Mouse (Mus musculus): ENCODE measurements at regions not wholly inside any gene's neighbourhood (a gene's known extent, or its start where the extent isn't known, plus 50 kb on each side); places are given as distances from the start of the nearest gene placed in this dataset.

DNA sequence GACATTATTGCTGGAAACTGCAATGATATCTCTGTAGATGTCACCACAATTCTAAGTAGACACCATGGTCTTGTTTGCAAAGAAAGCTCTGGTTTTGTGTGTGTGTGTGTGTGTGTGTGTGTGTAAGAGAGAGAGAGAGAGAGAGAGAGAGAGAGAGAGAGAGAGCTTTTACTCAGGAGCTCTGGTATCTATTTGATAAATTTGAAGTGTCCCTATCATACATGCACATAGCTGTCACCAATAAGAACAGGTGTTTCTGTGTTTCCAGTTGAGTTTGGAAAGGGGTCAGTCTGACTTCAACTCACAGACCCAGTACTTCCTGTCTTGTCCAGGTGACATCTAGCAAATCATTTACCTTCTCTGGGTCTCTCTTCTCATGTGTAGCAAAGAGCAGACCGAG lies 169.7 kb upstream of the Serpine2 start:
- WGBS (ENCODE audit: insufficient replicate concordance), result 74% methylated on average over 1 of the region's 1 CpGs
- Histone ChIP-seq H3K27ac (replicated peaks) (peak overlapping the region; percentile 91), H3K27me3 (no peaks in the 10 kb centered on the region), H3K4me3 (replicated peaks) (peak overlapping the region; percentile 38), H3K9me3 (replicated peaks) (no peaks in the 10 kb centered on the region), H3K9ac (peak overlapping the region; percentile 24; the same call in 1 of the 2 replicates), H3K4me1 (replicated peaks) (peaks cover 52% of the 10 kb centered on the region), H3K36me3 (replicated peaks) (no peaks in the 10 kb centered on the region), H3K4me2 (peak overlapping the region; percentile 66)
- ATAC-seq (ENCODE audit: insufficient read depth), result peak; percentile 78

DNA sequence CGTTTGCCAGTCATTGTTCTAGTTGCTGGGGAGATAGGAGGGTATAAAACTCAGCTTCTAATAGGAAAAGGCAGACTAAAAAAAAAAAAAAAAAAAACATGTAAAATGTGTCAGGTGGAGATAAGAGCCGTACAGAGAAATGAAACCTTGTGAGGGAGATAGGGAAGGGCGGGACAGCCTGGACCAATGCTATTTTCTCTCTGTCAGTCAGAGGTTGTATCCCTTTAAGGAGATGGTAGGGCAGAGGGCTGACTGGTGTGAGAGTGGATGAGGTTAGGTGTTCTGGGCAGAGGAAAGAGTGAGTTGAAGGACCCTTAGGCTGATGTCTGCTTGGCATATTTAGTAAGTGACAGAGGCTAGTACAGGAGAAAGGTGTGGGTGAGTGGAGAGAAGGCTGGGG lies 169.2 kb upstream of the Serpine2 start:
- Histone ChIP-seq H3K9ac (0 out of 2 replicates have a peak overlapping the region, but pooled peaks have one; percentile 24), H3K36me3 (replicated peaks) (no peaks in the 10 kb centered on the region), H3K27ac (replicated peaks) (peak overlapping the region; percentile 91), H3K4me2 (peak overlapping the region; percentile 66), H3K4me1 (replicated peaks) (peaks cover 52% of the 10 kb centered on the region), H3K9me3 (replicated peaks) (no peaks in the 10 kb centered on the region), H3K27me3 (no peaks in the 10 kb centered on the region), H3K4me3 (replicated peaks) (peak overlapping the region; percentile 38)
- peak; percentile 100 for ATAC-seq (ENCODE audit: insufficient read depth)
- 12% methylated on average over 3 of the region's 3 CpGs for WGBS (ENCODE audit: insufficient replicate concordance)

DNA sequence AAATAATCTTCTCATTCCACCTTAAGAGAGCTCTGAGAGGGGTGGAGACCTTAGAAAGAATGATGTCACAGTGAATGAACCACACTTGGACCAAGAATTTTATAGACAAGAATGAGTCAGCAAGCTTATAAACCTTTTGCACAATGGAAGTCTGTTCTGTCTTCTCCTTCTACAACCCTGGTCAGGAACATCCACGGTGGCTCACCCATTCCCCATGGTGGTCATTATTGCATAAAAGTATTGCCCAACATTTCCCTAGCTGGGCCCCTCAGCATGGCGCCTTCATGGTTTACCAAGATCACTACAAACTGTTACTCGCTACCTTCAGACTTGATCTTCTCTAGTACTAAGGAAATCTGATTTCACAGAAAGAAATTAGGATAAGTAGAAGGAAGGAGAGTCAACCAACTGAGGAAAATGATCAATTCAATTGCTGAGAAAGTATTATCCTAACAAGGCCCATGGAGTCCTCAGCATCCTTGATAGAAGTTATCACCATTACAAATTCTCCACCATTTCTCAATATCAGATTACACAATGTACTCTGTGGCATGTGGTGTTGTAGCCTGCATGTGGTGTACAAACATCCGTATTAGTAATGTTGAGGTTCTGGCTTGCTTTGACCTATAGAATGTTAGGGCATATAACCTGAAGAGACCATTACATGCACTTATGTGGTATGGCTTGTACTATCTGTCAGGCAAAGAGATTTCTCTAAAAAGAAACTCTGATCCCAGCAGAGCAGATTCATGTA lies 165.1 kb upstream of the Serpine2 start:
- H3K9me3 ChIP-seq (replicated peaks), result no peaks in the 10 kb centered on the region
- no peak for ATAC-seq (ENCODE audit: insufficient read depth)
- H3K27me3 ChIP-seq, result no peaks in the 10 kb centered on the region
- H3K9ac ChIP-seq, result no peak overlapping the region
- no peak overlapping the region for H3K4me3 ChIP-seq (replicated peaks)
- H3K4me2 ChIP-seq, result no peak overlapping the region
- peaks cover 31% of the 10 kb centered on the region for H3K4me1 ChIP-seq (replicated peaks)
- no peaks in the 10 kb centered on the region for H3K36me3 ChIP-seq (replicated peaks)
- WGBS (ENCODE audit: insufficient replicate concordance), result 62% methylated on average over 4 of the region's 4 CpGs
- no peak overlapping the region for H3K27ac ChIP-seq (replicated peaks)

DNA sequence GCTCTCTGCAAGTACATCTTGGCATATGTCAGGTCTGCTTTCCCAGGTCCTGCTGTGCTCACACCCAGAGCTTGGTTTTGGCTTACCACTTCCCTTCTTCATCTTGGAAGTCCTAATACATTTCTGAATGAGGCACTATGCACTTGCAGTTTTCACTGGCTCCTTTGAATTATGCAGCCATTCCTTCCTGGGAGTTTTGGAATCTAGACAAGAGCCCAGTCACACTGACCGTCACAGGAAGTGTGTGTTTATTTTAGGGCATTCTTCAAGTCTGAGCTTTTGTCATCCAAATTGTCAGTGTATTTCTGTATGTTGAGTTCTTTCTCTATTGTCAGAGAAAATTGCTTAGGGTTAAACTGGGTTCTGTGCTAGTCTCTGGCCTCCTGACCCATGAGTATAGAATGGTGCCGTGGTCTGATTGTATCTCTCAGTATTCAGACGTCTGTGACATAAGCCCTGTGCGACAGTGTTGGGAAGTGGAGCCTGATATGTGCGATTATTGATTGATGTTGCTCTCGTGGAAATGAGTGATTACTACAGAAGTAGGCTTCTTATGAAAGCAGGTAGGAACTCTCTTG lies 162.6 kb upstream of the Serpine2 start:
- Histone ChIP-seq H3K4me3 (replicated peaks) (no peak overlapping the region), H3K9me3 (replicated peaks) (no peaks in the 10 kb centered on the region), H3K27me3 (no peaks in the 10 kb centered on the region), H3K9ac (no peak overlapping the region), H3K4me1 (replicated peaks) (peaks cover 10% of the 10 kb centered on the region), H3K36me3 (replicated peaks) (no peaks in the 10 kb centered on the region), H3K4me2 (no peak overlapping the region), H3K27ac (replicated peaks) (no peak overlapping the region)
- ATAC-seq (ENCODE audit: insufficient read depth), result no peak
- 51% methylated on average over 6 of the region's 6 CpGs for WGBS (ENCODE audit: insufficient replicate concordance)

- Histone ChIP-seq H3K4me2 (no peak overlapping the region), H3K9ac (no peak overlapping the region), H3K27me3 (no peaks in the 10 kb centered on the region), H3K9me3 (replicated peaks) (no peaks in the 10 kb centered on the region), H3K27ac (replicated peaks) (no peak overlapping the region), H3K4me1 (replicated peaks) (peaks cover 4% of the 10 kb centered on the region; the same call in 1 of the 2 replicates), H3K4me3 (replicated peaks) (no peak overlapping the region), H3K36me3 (replicated peaks) (no peaks in the 10 kb centered on the region)
- ATAC-seq (ENCODE audit: insufficient read depth), result no peak
- 55% methylated on average over 3 of the region's 3 CpGs for WGBS (ENCODE audit: insufficient replicate concordance)
Observed at GRCm38 (mm10) chr1:80021866-80022265, 160.9 kb upstream of the Serpine2 start.

- Histone ChIP-seq H3K4me2 (no peak overlapping the region), H3K9me3 (replicated peaks) (no peaks in the 10 kb centered on the region), H3K27me3 (peaks cover 2% of the 10 kb centered on the region; the same call in 1 of the 2 replicates), H3K4me3 (replicated peaks) (no peak overlapping the region), H3K36me3 (replicated peaks) (no peaks in the 10 kb centered on the region), H3K9ac (no peak overlapping the region), H3K27ac (replicated peaks) (no peak overlapping the region), H3K4me1 (replicated peaks) (no peaks in the 10 kb centered on the region)
- 36% methylated on average over 11 of the region's 11 CpGs for WGBS (ENCODE audit: insufficient replicate concordance)
- no peak for ATAC-seq (ENCODE audit: insufficient read depth)
Observed at GRCm38 (mm10) chr1:80018391-80019065, 157.5 kb upstream of the Serpine2 start.

DNA sequence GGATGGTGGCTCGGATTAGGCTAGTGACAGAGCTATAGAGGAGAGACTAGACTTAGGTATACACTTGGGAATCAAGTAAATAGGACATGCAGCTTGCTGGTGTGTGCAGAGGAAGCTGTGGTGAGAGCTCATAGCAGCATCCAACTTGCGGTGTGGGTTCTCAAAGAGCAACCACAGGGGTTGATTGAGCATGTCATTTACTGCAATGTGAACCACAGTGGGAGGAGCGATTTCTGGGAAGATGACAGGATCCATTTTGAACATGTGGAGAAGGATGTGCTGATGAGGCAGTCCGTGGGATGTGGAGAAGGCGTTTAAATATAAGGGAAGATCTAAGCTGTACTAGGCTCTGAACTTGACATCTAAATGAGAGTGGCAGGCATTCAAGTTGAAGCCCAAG lies 154.5 kb upstream of the Serpine2 start:
- no peak overlapping the region for H3K9ac ChIP-seq
- no peaks in the 10 kb centered on the region for H3K9me3 ChIP-seq (replicated peaks)
- H3K36me3 ChIP-seq (replicated peaks), result no peaks in the 10 kb centered on the region
- H3K4me3 ChIP-seq (replicated peaks), result no peak overlapping the region
- no peaks in the 10 kb centered on the region for H3K4me1 ChIP-seq (replicated peaks)
- no peak overlapping the region for H3K4me2 ChIP-seq
- H3K27me3 ChIP-seq, result peaks cover 4% of the 10 kb centered on the region; the same call in 1 of the 2 replicates
- no peak overlapping the region for H3K27ac ChIP-seq (replicated peaks)
- 31% methylated on average over 5 of the region's 5 CpGs for WGBS (ENCODE audit: insufficient replicate concordance)
- ATAC-seq (ENCODE audit: insufficient read depth), result no peak

- Histone ChIP-seq H3K9ac (no peak overlapping the region), H3K36me3 (replicated peaks) (no peaks in the 10 kb centered on the region), H3K9me3 (replicated peaks) (no peaks in the 10 kb centered on the region), H3K27ac (replicated peaks) (no peak overlapping the region), H3K27me3 (peaks cover 4% of the 10 kb centered on the region; the same call in 1 of the 2 replicates), H3K4me2 (no peak overlapping the region), H3K4me3 (replicated peaks) (no peak overlapping the region), H3K4me1 (replicated peaks) (no peaks in the 10 kb centered on the region)
- WGBS (ENCODE audit: insufficient replicate concordance), result 68% methylated on average over 2 of the region's 2 CpGs
- no peak for ATAC-seq (ENCODE audit: insufficient read depth)
Observed at GRCm38 (mm10) chr1:80014586-80014985, 153.6 kb upstream of the Serpine2 start.

- Histone ChIP-seq H3K4me1 (replicated peaks) (no peaks in the 10 kb centered on the region), H3K36me3 (replicated peaks) (no peaks in the 10 kb centered on the region), H3K9ac (no peak overlapping the region), H3K4me3 (replicated peaks) (no peak overlapping the region), H3K4me2 (no peak overlapping the region), H3K9me3 (replicated peaks) (no peaks in the 10 kb centered on the region), H3K27me3 (peaks cover 4% of the 10 kb centered on the region; the same call in 1 of the 2 replicates), H3K27ac (replicated peaks) (no peak overlapping the region)
- 37% methylated on average over 4 of the region's 4 CpGs for WGBS (ENCODE audit: insufficient replicate concordance)
- no peak for ATAC-seq (ENCODE audit: insufficient read depth)
Observed at GRCm38 (mm10) chr1:80010724-80011123, 149.7 kb upstream of the Serpine2 start.

GRCm38 (mm10) chr1:79999081-79999480 lies 138.1 kb upstream of the Serpine2 start:
- H3K27me3 ChIP-seq, result no peaks in the 10 kb centered on the region
- H3K9me3 ChIP-seq (replicated peaks), result no peaks in the 10 kb centered on the region
- no peak for ATAC-seq (ENCODE audit: insufficient read depth)
- H3K36me3 ChIP-seq (replicated peaks), result no peaks in the 10 kb centered on the region
- H3K4me3 ChIP-seq (replicated peaks), result no peak overlapping the region
- no peak overlapping the region for H3K27ac ChIP-seq (replicated peaks)
- no peaks in the 10 kb centered on the region for H3K4me1 ChIP-seq (replicated peaks)
- 66% methylated on average over 11 of the region's 11 CpGs for WGBS (ENCODE audit: insufficient replicate concordance)
- H3K4me2 ChIP-seq, result no peak overlapping the region
- no peak overlapping the region for H3K9ac ChIP-seq

- Histone ChIP-seq H3K27ac (replicated peaks) (no peak overlapping the region), H3K27me3 (no peaks in the 10 kb centered on the region), H3K4me1 (replicated peaks) (no peaks in the 10 kb centered on the region), H3K9ac (no peak overlapping the region), H3K4me3 (replicated peaks) (no peak overlapping the region), H3K4me2 (no peak overlapping the region), H3K9me3 (replicated peaks) (no peaks in the 10 kb centered on the region), H3K36me3 (replicated peaks) (no peaks in the 10 kb centered on the region)
- no peak for ATAC-seq (ENCODE audit: insufficient read depth)
- WGBS (ENCODE audit: insufficient replicate concordance), result 78% methylated on average over 10 of the region's 10 CpGs
Observed at GRCm38 (mm10) chr1:79997911-79998310, 136.9 kb upstream of the Serpine2 start.

All from liver, embryonic 15.5 days (tissue).